Mouse (Mus musculus): ENCODE results near the gene Ttll12. TPM values are rescaled to one million over a fixed set of nuclear protein-coding genes. Genes with fewer than 3 reads are reported as not detected.

The Ttll12 gene
- polyA plus RNA-seq (2017; shearing (Covaris generic)) = 23.8 TPM

GRCm38 (mm10) chr15:83594513-83595363 lies at the start of gene Ttll12:
Gene Ttll12 (minus strand): TSS chr15:83595157.

DNA sequence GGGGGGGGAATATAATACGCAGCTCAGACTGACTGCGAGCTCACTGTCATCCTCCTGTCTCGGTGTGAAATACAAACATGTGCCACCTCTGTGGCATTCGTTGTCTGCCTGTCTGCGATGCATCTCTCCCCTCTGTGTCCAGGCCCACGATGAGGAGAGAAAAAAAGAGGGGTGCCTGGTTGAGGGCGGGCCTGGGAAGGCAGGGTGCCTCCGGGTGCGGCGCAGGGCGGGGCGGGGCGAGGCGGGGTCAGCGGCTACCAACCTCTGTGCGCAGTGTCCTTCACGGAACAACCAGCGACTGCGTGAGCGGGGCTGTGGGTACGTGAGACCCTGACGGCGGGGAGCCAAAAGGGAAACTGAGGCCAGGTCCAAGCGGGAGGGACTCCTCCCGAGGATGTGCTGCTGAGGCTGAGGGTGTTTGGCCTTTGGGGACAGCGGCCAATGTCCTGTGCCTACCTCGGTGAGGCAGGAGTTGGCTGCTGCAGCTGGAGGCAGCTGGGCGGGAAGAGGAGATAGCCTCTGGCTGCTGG lies 31.6 kb downstream of the Ttll12 start, which contains the start of the genes Tspo and Mcat:
TSS of gene Tspo (plus strand) at position 266 of the 530 bp plus-strand sequence.
TSS of gene Mcat (minus strand) at position 461 of the 530 bp plus-strand sequence.

DNA sequence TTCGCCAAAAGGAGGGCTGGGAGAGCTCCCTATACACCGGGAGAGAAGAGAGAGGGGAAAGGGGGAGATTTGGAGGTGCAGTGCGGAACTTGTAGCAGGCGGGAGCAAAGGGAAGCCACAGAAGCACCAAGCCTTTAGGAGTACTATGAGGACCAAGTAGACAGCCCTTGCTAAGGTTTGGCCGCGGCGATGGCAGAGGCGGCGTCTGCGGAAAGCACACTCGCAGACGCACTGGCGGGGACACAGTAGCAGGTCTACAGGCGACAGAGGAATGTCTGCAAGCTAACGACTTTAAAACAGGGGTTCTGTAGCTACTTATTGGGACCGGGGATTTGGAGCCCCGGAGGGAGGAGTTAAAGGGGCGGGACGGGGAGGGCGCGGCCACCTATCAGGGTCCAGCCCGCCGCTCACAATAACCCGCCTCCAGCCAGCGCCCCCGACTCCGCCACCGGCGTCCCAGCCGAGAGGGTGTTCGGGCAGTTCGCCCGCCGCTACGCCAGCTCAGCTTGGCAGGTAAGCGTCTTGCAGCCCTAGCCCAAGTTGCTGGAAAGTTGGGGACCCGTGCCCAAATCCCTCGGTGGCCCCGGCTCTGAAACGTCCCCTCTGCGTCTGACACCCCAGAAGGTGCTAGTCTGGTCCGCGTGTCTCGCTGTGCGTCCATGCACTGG lies 68.4 kb downstream of the Ttll12 start, which contains the start of gene Bik:
TSS of gene Bik (plus strand) at position 439 of the 668 bp plus-strand sequence.

Other genes with a start within 250 kb of the Ttll12 start
- gene Arfgap3, start 244.9 kb downstream of the Ttll12 start, polyA plus RNA-seq (2017; shearing (Covaris generic)) = 7.8 TPM
- 40.4 TPM for gene Pacsin2, start 130.6 kb downstream of the Ttll12 start, polyA plus RNA-seq (2017; shearing (Covaris generic))
- gene Ttll1, start 84.3 kb downstream of the Ttll12 start, polyA plus RNA-seq (2017; shearing (Covaris generic)) = 7.8 TPM
- 0.70 TPM for gene Bik, start 68.3 kb downstream of the Ttll12 start, polyA plus RNA-seq (2017; shearing (Covaris generic))
- gene Tspo, start 31.6 kb downstream of the Ttll12 start, polyA plus RNA-seq (2017; shearing (Covaris generic)) = 288 TPM
- 9.2 TPM for gene Mcat, start 31.4 kb downstream of the Ttll12 start, polyA plus RNA-seq (2017; shearing (Covaris generic))
- 0.09 TPM for gene Scube1, start 129.9 kb upstream of the Ttll12 start, polyA plus RNA-seq (2017; shearing (Covaris generic))
- not detected for gene Mpped1, start 184.3 kb upstream of the Ttll12 start, polyA plus RNA-seq (2017; shearing (Covaris generic))

All from naive thymus-derived CD4-positive, alpha-beta T cell, adult 5 months (primary cell).